Mouse (Mus musculus) intestine, embryonic 14.5 days (tissue): Measurements from ENCODE around the gene Gipc1. TPM values are rescaled to one million over a fixed set of nuclear protein-coding genes. Genes with fewer than 3 reads are reported as not detected.

Source experiments
- ATAC-seq: fragments of 200-750 bp; cut with Nextera tagmentation; replicated peaks from 2 replicates; pipeline ENCODE4 v1.8.0; 2017; ENCODE audit warnings: low read depth, moderate number of reproducible peaks, moderate TSS enrichment, moderate library complexity; ENCODE audit not compliant: low FRiP score, low TSS enrichment
- DNase-seq: peaks from one replicate; pipeline ENCODE4 v3.0.0-alpha.2; 2018; ENCODE audit warnings: low spot score
- H3K27ac ChIP-seq: fragments of 300-500 bp; sonication (generic); 2 replicates; pipeline ENCODE4 v1.5.1; 2014; ENCODE audit warnings: low read depth, mild to moderate bottlenecking, control low read depth
- H3K27me3 ChIP-seq: fragments of 300-500 bp; sonication (generic); replicated peaks from 2 replicates; pipeline ENCODE4 v1.6.1; 2014; ENCODE audit warnings: low read length, control low read depth; ENCODE audit not compliant: control insufficient read depth, insufficient read depth
- H3K36me3 ChIP-seq: fragments of 300-500 bp; sonication (generic); 2 replicates; pipeline ENCODE4 v1.6.1; 2014; ENCODE audit warnings: low read length, control low read depth; ENCODE audit not compliant: control insufficient read depth, insufficient read depth
- H3K4me1 ChIP-seq: fragments of 300-500 bp; sonication (generic); replicated peaks from 2 replicates; pipeline ENCODE4 v1.6.1; 2014; ENCODE audit warnings: low read length, control low read depth, mixed read lengths; ENCODE audit not compliant: control insufficient read depth, insufficient read depth
- H3K4me2 ChIP-seq: fragments of 300-500 bp; sonication (generic); 2 replicates; pipeline ENCODE4 v1.6.1; 2014; ENCODE audit warnings: low read length
- H3K4me3 ChIP-seq: fragments of 300-500 bp; sonication (generic); 2 replicates; pipeline ENCODE4 v1.5.1; 2014; ENCODE audit warnings: low read depth, low read length, control low read depth, mixed read lengths
- H3K9ac ChIP-seq: fragments of 300-500 bp; sonication (generic); 2 replicates; pipeline ENCODE4 v1.6.1; 2014; ENCODE audit warnings: mild to moderate bottlenecking, low read length
- H3K9me3 ChIP-seq: fragments of 300-500 bp; sonication (generic); 2 replicates; pipeline ENCODE4 v1.6.1; 2016; ENCODE audit warnings: low read length, control low read depth; ENCODE audit not compliant: control insufficient read depth
- whole genome bisulfite sequencing: fragments of 180-500 bp; shearing (Covaris S2); extraction: QIAGEN DNeasy Blood & Tissue Kit; methylation state at CpG from one replicate; pipeline ENCODE4 v1.1.7; 2014; 5-methylcytosine and 5-hydroxymethylcytosine counted together
- polyA plus RNA-seq: library from polyadenylated mRNA; unstranded; fragments of >200 nt; fragmentation: Nextera tagmentation; extraction: Ambion mirVana; gene quantifications from 2 replicates; pipeline ENCODE4 v1.2.1, GENCODE M21; 2014

The Gipc1 gene
- polyA plus RNA-seq, 1 experiment from 2014 or later: 160 TPM

- 13% methylated on average over 14 of the region's 14 CpGs for WGBS
- Histone ChIP-seq H3K36me3 (peaks cover 34% of the 10 kb centered on the region), H3K27ac (peak within 1 kb of the TSS; percentile 52), H3K9ac (0 out of 2 replicates have a peak within 1 kb of the TSS, but pooled peaks have one; percentile 23), H3K4me2 (peak within 1 kb of the TSS; percentile 37), H3K27me3 (no peaks in the 10 kb centered on the region), H3K9me3 (no peaks in the 10 kb centered on the region), H3K4me1 (peaks cover 64% of the 10 kb centered on the region), H3K4me3 (no peak within 1 kb of the TSS)
- DNase-seq: peak; percentile 70
- ATAC-seq: 0 out of 2 replicates have a peak, but pooled peaks have one; percentile 1
These were observed 13.7 kb downstream of the Gipc1 start, which contains the start of gene Ptger1 for GRCm38 (mm10) chr8:83665969-83666865. TSS of gene Ptger1 (plus strand) at chr8:83666678.

- no peak overlapping the region for H3K4me3 ChIP-seq
- 0 out of 2 replicates have a peak overlapping the region, but pooled peaks have one; percentile 23 for H3K9ac ChIP-seq
- H3K4me2 ChIP-seq: peak overlapping the region; percentile 37
- ATAC-seq (no peak), DNase-seq (no peak)
- H3K27ac ChIP-seq: peak overlapping the region; percentile 51
- no peaks in the 10 kb centered on the region for H3K9me3 ChIP-seq
- peaks cover 59% of the 10 kb centered on the region for H3K4me1 ChIP-seq
- no peaks in the 10 kb centered on the region for H3K27me3 ChIP-seq
- WGBS: 93% methylated on average over 3 of the region's 3 CpGs
- peaks cover 40% of the 10 kb centered on the region for H3K36me3 ChIP-seq
These were observed 14.4 kb downstream of the Gipc1 start for GRCm38 (mm10) chr8:83666866-83667234.

DNA sequence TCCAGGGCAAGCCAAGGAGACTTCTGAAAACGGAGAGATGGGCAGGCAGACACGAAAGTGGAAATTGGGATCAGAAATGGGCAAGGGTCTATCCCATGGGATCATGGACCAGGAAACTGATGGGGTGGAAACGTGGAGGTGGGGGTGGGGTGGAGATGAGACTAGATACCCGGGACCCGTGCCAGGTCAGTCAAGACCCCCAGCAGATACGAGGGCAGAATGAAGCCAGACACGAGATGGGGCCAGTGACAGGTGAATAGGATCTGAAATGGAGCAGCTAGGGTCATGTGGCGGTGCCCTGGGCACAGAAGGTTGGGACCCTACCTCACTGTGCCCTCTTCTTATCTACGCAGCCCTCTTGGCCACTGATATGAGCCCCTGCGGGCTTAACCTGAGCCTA lies 15.0 kb downstream of the Gipc1 start:
- 77% methylated on average over 10 of the region's 10 CpGs for WGBS
- H3K4me3 ChIP-seq: no peak overlapping the region
- H3K4me2 ChIP-seq: 0 out of 2 replicates have a peak overlapping the region, but pooled peaks have one; percentile 57
- ATAC-seq: no peak
- no peak for DNase-seq
- H3K27me3 ChIP-seq: no peaks in the 10 kb centered on the region
- H3K9ac ChIP-seq: no peak overlapping the region
- H3K27ac ChIP-seq: no peak overlapping the region
- peaks cover 47% of the 10 kb centered on the region for H3K36me3 ChIP-seq
- H3K9me3 ChIP-seq: no peaks in the 10 kb centered on the region
- peaks cover 52% of the 10 kb centered on the region for H3K4me1 ChIP-seq

- Histone ChIP-seq H3K9me3 (no peaks in the 10 kb centered on the region), H3K4me3 (peak overlapping the region; percentile 29), H3K36me3 (peaks cover 51% of the 10 kb centered on the region), H3K27me3 (no peaks in the 10 kb centered on the region), H3K27ac (no peak overlapping the region), H3K4me1 (peaks cover 46% of the 10 kb centered on the region), H3K9ac (peak overlapping the region; percentile 38), H3K4me2 (peak overlapping the region; percentile 57)
- DNase-seq: peak; percentile 90
- WGBS: 14% methylated on average over 80 of the region's 80 CpGs
- ATAC-seq: peak; percentile 29
These were observed 15.8 kb downstream of the Gipc1 start for GRCm38 (mm10) chr8:83668010-83668916.

DNA sequence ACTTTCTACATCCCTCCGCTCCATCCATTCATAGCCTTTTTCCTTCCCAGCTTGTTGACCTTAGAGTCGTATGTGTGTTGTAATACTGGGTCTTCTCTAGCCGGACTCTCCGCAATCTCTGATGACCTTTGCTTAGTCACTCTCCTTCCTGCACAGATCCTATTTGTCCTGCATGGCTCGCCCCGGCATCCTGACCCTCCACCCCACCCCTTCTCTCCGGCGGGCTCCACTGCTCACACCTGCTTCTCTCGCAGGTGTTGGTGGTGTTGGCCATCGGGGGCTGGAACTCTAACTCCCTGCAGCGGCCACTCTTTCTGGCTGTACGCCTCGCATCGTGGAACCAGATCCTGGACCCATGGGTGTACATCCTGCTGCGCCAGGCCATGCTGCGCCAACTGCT lies 16.5 kb downstream of the Gipc1 start:
- Histone ChIP-seq H3K4me1 (peaks cover 46% of the 10 kb centered on the region), H3K4me2 (peak overlapping the region; percentile 57), H3K9me3 (no peaks in the 10 kb centered on the region), H3K9ac (no peak overlapping the region), H3K36me3 (peaks cover 54% of the 10 kb centered on the region), H3K27me3 (no peaks in the 10 kb centered on the region), H3K27ac (no peak overlapping the region), H3K4me3 (no peak overlapping the region)
- no peak for DNase-seq
- 79% methylated on average over 16 of the region's 16 CpGs for WGBS
- ATAC-seq: 0 out of 2 replicates have a peak, but pooled peaks have one; percentile 0

DNA sequence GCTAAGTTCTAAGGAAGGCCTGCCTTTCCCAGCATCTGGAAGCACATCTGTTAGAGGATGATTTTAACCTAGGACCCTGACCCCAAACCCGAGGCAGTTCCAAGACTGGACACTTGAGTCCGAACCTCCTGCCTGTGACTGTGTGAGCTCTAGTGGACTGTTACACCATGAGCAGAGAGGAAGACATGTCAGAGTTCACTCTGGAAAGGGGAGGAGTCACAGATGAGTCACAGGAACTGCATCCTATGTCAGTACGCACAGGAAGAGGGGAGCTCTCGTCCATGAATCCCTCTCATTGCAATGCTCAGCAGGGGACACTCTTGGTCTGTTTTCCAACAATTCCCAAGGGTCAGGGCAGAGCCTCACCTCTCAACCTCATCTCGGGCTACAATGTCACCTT lies 20.5 kb downstream of the Gipc1 start:
- Histone ChIP-seq H3K4me2 (no peak overlapping the region), H3K9ac (no peak overlapping the region), H3K36me3 (peaks cover 76% of the 10 kb centered on the region), H3K27ac (no peak overlapping the region), H3K27me3 (no peaks in the 10 kb centered on the region), H3K4me1 (peaks cover 7% of the 10 kb centered on the region), H3K9me3 (no peaks in the 10 kb centered on the region), H3K4me3 (no peak overlapping the region)
- no peak for DNase-seq
- whole genome bisulfite sequencing: 74% methylated on average over 5 of the region's 5 CpGs
- ATAC-seq: no peak

- 88% methylated on average over 5 of the region's 5 CpGs for WGBS
- Histone ChIP-seq H3K9ac (no peak overlapping the region), H3K27me3 (no peaks in the 10 kb centered on the region), H3K27ac (no peak overlapping the region), H3K4me2 (no peak overlapping the region), H3K9me3 (no peaks in the 10 kb centered on the region), H3K36me3 (peaks cover 86% of the 10 kb centered on the region), H3K4me1 (no peaks in the 10 kb centered on the region), H3K4me3 (no peak overlapping the region)
- no peak for DNase-seq
- ATAC-seq: no peak
These were observed 22.0 kb downstream of the Gipc1 start for GRCm38 (mm10) chr8:83674497-83674896.

DNA sequence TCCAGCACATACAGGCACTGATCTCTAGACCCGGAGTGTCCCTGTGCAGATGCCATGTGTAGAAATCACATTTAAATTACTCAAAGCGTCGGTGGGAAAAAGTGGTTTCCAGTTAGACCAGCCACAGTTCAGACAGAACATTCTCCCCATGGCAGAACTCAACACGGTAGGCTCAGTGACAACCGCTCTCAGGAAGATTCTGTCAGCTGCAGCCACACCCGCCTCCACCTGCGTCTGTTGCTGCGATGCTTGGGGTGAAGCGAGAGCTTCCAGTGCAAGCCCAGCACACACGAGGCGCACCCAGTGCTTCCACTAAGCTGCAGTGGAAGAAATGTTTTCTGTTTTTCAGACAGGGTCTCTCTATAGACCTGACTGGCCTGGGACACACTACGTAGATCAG lies 27.4 kb downstream of the Gipc1 start:
- H3K9me3 ChIP-seq: no peaks in the 10 kb centered on the region
- DNase-seq: no peak
- peaks cover 9% of the 10 kb centered on the region; the same call in 1 of the 2 replicates for H3K4me1 ChIP-seq
- no peak overlapping the region for H3K4me3 ChIP-seq
- 91% methylated on average over 12 of the region's 12 CpGs for WGBS
- H3K4me2 ChIP-seq: no peak overlapping the region
- H3K9ac ChIP-seq: no peak overlapping the region
- ATAC-seq: no peak
- no peaks in the 10 kb centered on the region for H3K27me3 ChIP-seq
- no peak overlapping the region for H3K27ac ChIP-seq
- H3K36me3 ChIP-seq: peaks cover 78% of the 10 kb centered on the region
